9 mouse cellular contexts compared by ENCODE assay signal in genomic region chr11:58979183-58979582, GRCm38 (mm10). TPM values are rescaled to one million over a fixed set of nuclear protein-coding genes. Genes with fewer than 3 reads are reported as not detected.
DNase-seq lines count a peak whose midpoint lies in the region; ATAC-seq and TF ChIP-seq lines count a peak whose summit lies in the region.
"Had no signal": no experiment of that assay in that cellular context is flagged by ENCODE, and none has a peak within 500 bp of the region (broad histone marks: within the 10 kb centered on the region; RNA-seq: fewer than 3 reads in every experiment).

No protein-coding gene starts in this region.

- peaks cover 22% of the 10 kb centered on the region for H3K4me1 ChIP-seq in kidney, embryonic 14.5 days (ENCODE audit: control insufficient read depth, insufficient read depth, low read length)
- peaks cover 11% of the 10 kb centered on the region for H3K4me1 ChIP-seq in bone marrow, adult 2 months (ENCODE audit: control insufficient read depth, insufficient read depth, low read length)
- H3K4me1 ChIP-seq in hindbrain, embryonic 16.5 days (ENCODE audit: control insufficient read depth, insufficient read depth, low read depth, low read length) = peaks cover 40% of the 10 kb centered on the region
- peaks cover 49% of the 10 kb centered on the region for H3K4me1 ChIP-seq in midbrain, embryonic 16.5 days (ENCODE audit: control insufficient read depth, insufficient read depth, low read length)

- intact Hi-C loops in left cerebral cortex, postnatal 4 days (cut with DNase I) = no loop called here

- 85% methylated on average over 3 of the region's 3 CpGs for WGBS in kidney, embryonic 14.5 days
- 22% methylated on average over 3 of the region's 3 CpGs for WGBS in bone marrow, adult 2 months
- WGBS in hindbrain, embryonic 16.5 days = 87% methylated on average over 3 of the region's 3 CpGs
- WGBS in midbrain, embryonic 16.5 days = 81% methylated on average over 3 of the region's 3 CpGs

- H3K9ac ChIP-seq in kidney, embryonic 14.5 days (ENCODE audit: low read depth, low read length) = peak overlapping the region; percentile 84; the same call in 1 of the 2 replicates
- peak overlapping the region; percentile 50 for H3K9ac ChIP-seq in hindbrain, embryonic 16.5 days (ENCODE audit: low read depth, low read length)
- H3K9ac ChIP-seq in midbrain, embryonic 16.5 days (ENCODE audit: low read depth, low read length) = peak overlapping the region; percentile 13; the same call in 1 of the 2 replicates

- no peak for TF ChIP-seq POLR2A in bone marrow, adult 2 months (IDR thresholded peaks at IDR 0.05; ENCODE audit: borderline replicate concordance, control insufficient read depth, low read depth, low read length)

- peak overlapping the region; percentile 78 for H3K4me2 ChIP-seq in kidney, embryonic 14.5 days (replicated peaks; ENCODE audit: low read depth, low read length)
- H3K4me2 ChIP-seq in hindbrain, embryonic 16.5 days (ENCODE audit: low read length) = peak overlapping the region; percentile 100
- H3K4me2 ChIP-seq in midbrain, embryonic 16.5 days (ENCODE audit: low read length) = peak overlapping the region; percentile 98

- no peak overlapping the region for H3K27ac ChIP-seq in kidney, embryonic 14.5 days (ENCODE audit: low read depth, low read length)
- H3K27ac ChIP-seq in bone marrow, adult 2 months (ENCODE audit: control insufficient read depth, insufficient read depth, low read depth, low read length, poor library complexity) = peak overlapping the region; percentile 48
- H3K27ac ChIP-seq in hindbrain, embryonic 16.5 days (ENCODE audit: low read depth, low read length) = no peak overlapping the region
- H3K27ac ChIP-seq in midbrain, embryonic 16.5 days (ENCODE audit: low read length) = no peak overlapping the region

- no peak for ATAC-seq in kidney, embryonic 14.5 days (ENCODE audit: low FRiP score, low TSS enrichment)
- ATAC-seq in hindbrain, embryonic 16.5 days = no peak
- no peak for ATAC-seq in midbrain, embryonic 16.5 days

- no peak for DNase-seq in kidney, postnatal 25 days
- no peak for DNase-seq in cerebellum, adult 9-10 months
- no peak for DNase-seq in left cerebral cortex, postnatal 4 days
- DNase-seq in frontal cortex, postnatal 25 days (ENCODE audit: low spot score in 2 of 2) = no peak
- DNase-seq: adrenal gland, adult 8-10 months had no signal

- H3K36me3 ChIP-seq in kidney, embryonic 14.5 days (ENCODE audit: control insufficient read depth, insufficient read depth, low read length) = peaks cover 24% of the 10 kb centered on the region
- H3K36me3 ChIP-seq in hindbrain, embryonic 16.5 days (ENCODE audit: control insufficient read depth, insufficient read depth, low read length) = peaks cover 11% of the 10 kb centered on the region
- peaks cover 15% of the 10 kb centered on the region for H3K36me3 ChIP-seq in midbrain, embryonic 16.5 days (ENCODE audit: control insufficient read depth, insufficient read depth, low read length)

- H3K27me3 ChIP-seq in kidney, embryonic 14.5 days (ENCODE audit: control insufficient read depth, insufficient read depth, low read length) = no peaks in the 10 kb centered on the region
- no peaks in the 10 kb centered on the region for H3K27me3 ChIP-seq in hindbrain, embryonic 16.5 days (replicated peaks; ENCODE audit: control insufficient read depth, insufficient read depth, low read length)
- no peaks in the 10 kb centered on the region for H3K27me3 ChIP-seq in midbrain, embryonic 16.5 days (ENCODE audit: control insufficient read depth, insufficient read depth, low read depth, low read length)

- peak overlapping the region; percentile 87 for H3K4me3 ChIP-seq in kidney, embryonic 14.5 days (ENCODE audit: low read length)
- H3K4me3 ChIP-seq in bone marrow, adult 2 months (replicated peaks; ENCODE audit: control insufficient read depth, low read depth, low read length) = peak overlapping the region; percentile 89
- H3K4me3 ChIP-seq in hindbrain, embryonic 16.5 days (ENCODE audit: low read length) = peak overlapping the region; percentile 97
- H3K4me3 ChIP-seq in midbrain, embryonic 16.5 days (ENCODE audit: low read depth, low read length) = peak overlapping the region; percentile 97

- no peaks in the 10 kb centered on the region for H3K9me3 ChIP-seq in kidney, embryonic 14.5 days (ENCODE audit: control insufficient read depth, low read length)
- H3K9me3 ChIP-seq in hindbrain, embryonic 16.5 days (ENCODE audit: control insufficient read depth, low read length) = no peaks in the 10 kb centered on the region
- no peaks in the 10 kb centered on the region for H3K9me3 ChIP-seq in midbrain, embryonic 16.5 days (replicated peaks; ENCODE audit: control insufficient read depth, low read length, poor library complexity, severe bottlenecking)

- TF ChIP-seq CTCF in bone marrow, adult 2 months (IDR thresholded peaks at IDR 0.05; ENCODE audit: control insufficient read depth, insufficient read depth, low read length) = no peak

RNA-seq across cellular contexts. Expression of gene Trim11, which starts 1.3 kb away (rescaled TPM):
- polyA plus RNA-seq in kidney, embryonic 14.5 days (2014; fragmentation: Nextera tagmentation; extraction: Ambion mirVana) = 16.7 and 19.8 TPM in 2 replicates
- 37.2 and 67.8 TPM in 2 replicates for polyA plus RNA-seq in bone marrow, adult 2 months (2011; ENCODE audit: insufficient read depth, insufficient read length, low replicate concordance, missing spikeins)
- 20.7 and 21.4 TPM in 2 replicates for polyA plus RNA-seq in hindbrain, embryonic 16.5 days (2015; fragmentation: Nextera tagmentation; extraction: Ambion mirVana)
- 19.5 and 22.3 TPM in 2 replicates for polyA plus RNA-seq in midbrain, embryonic 16.5 days (2015; fragmentation: Nextera tagmentation; extraction: Ambion mirVana)
- 10 to 100 TPM; 26.0 to 27.0 TPM for total RNA-seq in left cerebral cortex, postnatal 4 days (2021)

RNA-seq across cellular contexts. Expression of gene Hist3h2a, which starts 24.7 kb away (rescaled TPM):
- 31.8 and 32.7 TPM in 2 replicates for polyA plus RNA-seq in kidney, embryonic 14.5 days (2014; fragmentation: Nextera tagmentation; extraction: Ambion mirVana)
- polyA plus RNA-seq in bone marrow, adult 2 months (2011; ENCODE audit: insufficient read depth, insufficient read length, low replicate concordance, missing spikeins) = 22.9 and 25.6 TPM in 2 replicates
- 85.3 and 89.6 TPM in 2 replicates for polyA plus RNA-seq in hindbrain, embryonic 16.5 days (2015; fragmentation: Nextera tagmentation; extraction: Ambion mirVana)
- 107 and 115 TPM in 2 replicates for polyA plus RNA-seq in midbrain, embryonic 16.5 days (2015; fragmentation: Nextera tagmentation; extraction: Ambion mirVana)
- 100 to 1,000 TPM in 1 of 2 experiments, 10 to 100 TPM in 1; 95.0 to 101 TPM for total RNA-seq in left cerebral cortex, postnatal 4 days (2021)

RNA-seq across cellular contexts. Expression of gene Trim17, which starts 24.7 kb away (rescaled TPM):
- 0.63 and 0.65 TPM in 2 replicates for polyA plus RNA-seq in kidney, embryonic 14.5 days (2014; fragmentation: Nextera tagmentation; extraction: Ambion mirVana)
- 0.29 TPM in 1 of 2 replicates, not detected in the other for polyA plus RNA-seq in bone marrow, adult 2 months (2011; ENCODE audit: insufficient read depth, insufficient read length, low replicate concordance, missing spikeins)
- 1.1 and 1.8 TPM in 2 replicates for polyA plus RNA-seq in hindbrain, embryonic 16.5 days (2015; fragmentation: Nextera tagmentation; extraction: Ambion mirVana)
- polyA plus RNA-seq in midbrain, embryonic 16.5 days (2015; fragmentation: Nextera tagmentation; extraction: Ambion mirVana) = 1.3 and 2.1 TPM in 2 replicates
- total RNA-seq in left cerebral cortex, postnatal 4 days (2021) = 1 to 10 TPM; 1.8 to 2.0 TPM

RNA-seq across cellular contexts. Expression of gene Hist3h2ba, which starts 30.5 kb away (rescaled TPM):
- 29.9 and 146 TPM in 2 replicates for polyA plus RNA-seq in kidney, embryonic 14.5 days (2014; fragmentation: Nextera tagmentation; extraction: Ambion mirVana)
- 18.8 and 22.9 TPM in 2 replicates for polyA plus RNA-seq in bone marrow, adult 2 months (2011; ENCODE audit: insufficient read depth, insufficient read length, low replicate concordance, missing spikeins)
- 249 and 250 TPM in 2 replicates for polyA plus RNA-seq in hindbrain, embryonic 16.5 days (2015; fragmentation: Nextera tagmentation; extraction: Ambion mirVana)
- 345 and 399 TPM in 2 replicates for polyA plus RNA-seq in midbrain, embryonic 16.5 days (2015; fragmentation: Nextera tagmentation; extraction: Ambion mirVana)
- 100 to 1,000 TPM; 299 to 314 TPM for total RNA-seq in left cerebral cortex, postnatal 4 days (2021)

RNA-seq across cellular contexts. Expression of gene Rnf187, which starts 40.5 kb away (rescaled TPM):
- 229 and 304 TPM in 2 replicates for polyA plus RNA-seq in kidney, embryonic 14.5 days (2014; fragmentation: Nextera tagmentation; extraction: Ambion mirVana)
- 108 and 135 TPM in 2 replicates for polyA plus RNA-seq in bone marrow, adult 2 months (2011; ENCODE audit: insufficient read depth, insufficient read length, low replicate concordance, missing spikeins)
- polyA plus RNA-seq in hindbrain, embryonic 16.5 days (2015; fragmentation: Nextera tagmentation; extraction: Ambion mirVana) = 563 and 570 TPM in 2 replicates
- 550 and 556 TPM in 2 replicates for polyA plus RNA-seq in midbrain, embryonic 16.5 days (2015; fragmentation: Nextera tagmentation; extraction: Ambion mirVana)
- total RNA-seq in left cerebral cortex, postnatal 4 days (2021) = 100 to 1,000 TPM; 386 to 426 TPM

Comparison
In these comparisons a context has a peak if more than half of its experiments do, and no peak if none do; other contexts are left out.
1. H3K9ac ChIP-seq: peak in every context shown above with its lines; median percentile 84 in kidney, embryonic 14.5 days; 50 in hindbrain, embryonic 16.5 days; 13 in midbrain, embryonic 16.5 days.